Mouse (Mus musculus) liver, embryonic 14.5 days (tissue): ENCODE measurements at regions not wholly inside any gene's neighbourhood (a gene's known extent, or its start where the extent isn't known, plus 50 kb on each side); places are given as distances from the start of the nearest gene placed in this dataset.

ENCODE experiments used
- CTCF ChIP-seq: IDR thresholded peaks from 2 replicates; pipeline ENCODE4 v1.5.1; 2016; ENCODE audit warnings: antibody characterized with exemption, low read depth, control low read depth
- EP300 ChIP-seq: IDR thresholded peaks from 2 replicates; pipeline ENCODE4 v1.6.1; 2016; ENCODE audit warnings: antibody characterized with exemption, low read depth

DNA sequence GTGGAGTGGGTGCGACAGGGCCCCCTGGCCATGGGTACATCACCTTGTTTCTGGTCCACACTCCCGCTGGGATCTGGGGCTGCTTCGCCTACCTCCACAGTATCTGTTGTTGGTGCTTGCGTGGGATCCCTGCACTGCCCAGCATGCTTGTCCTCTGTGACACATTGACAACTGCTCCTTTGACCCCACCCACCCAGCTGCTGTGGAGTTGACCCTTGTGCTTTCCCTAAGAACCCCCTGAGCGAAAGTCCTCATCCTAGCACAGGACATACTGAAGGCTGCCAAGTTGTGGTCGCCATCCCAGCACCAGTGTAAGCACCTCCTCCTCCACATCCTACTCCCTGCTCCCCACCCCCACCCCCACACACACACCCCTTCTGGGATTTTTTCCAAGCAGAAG, 63.6 kb upstream of the Dio3 start:
- TF ChIP-seq CTCF, result no peak
- TF ChIP-seq EP300, result no peak
